Mouse (Mus musculus) thymus, postnatal 4 days (tissue): ENCODE measurements around the gene Ctdspl2.
"Not testable (repeated sequence)": the region's sequence is repeated elsewhere in the genome, so short reads cannot be mapped to it uniquely, and the experiment has no call there.

Experiments used
- DNase-seq: peaks from one replicate; pipeline ENCODE4 v3.0.0; 2021

Ctdspl2 gene

DNA sequence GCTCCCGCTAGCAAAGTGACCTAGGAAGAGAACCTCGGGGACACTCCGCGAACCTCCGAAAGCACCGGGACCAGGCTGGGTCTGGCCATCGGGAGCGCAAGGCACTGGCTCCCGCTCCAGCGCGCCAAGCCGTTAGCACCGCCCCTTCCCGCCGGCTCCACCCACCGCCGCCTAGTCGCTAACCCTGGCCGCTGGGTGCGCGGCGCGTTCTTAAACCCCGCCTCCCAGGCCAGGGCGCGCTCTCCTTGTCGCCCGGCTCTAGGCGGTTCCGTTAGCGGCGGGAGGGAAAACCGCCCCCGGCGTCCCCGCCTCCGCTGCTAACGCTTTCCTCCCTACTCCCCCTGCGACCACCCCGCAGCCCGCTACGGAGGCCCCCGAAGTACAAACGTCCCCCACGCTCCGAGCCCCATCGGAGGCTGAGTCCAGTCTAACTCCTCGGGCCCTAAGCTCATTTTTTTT, at the start of gene Ctdspl2, which contains the start of gene Mageb3:
Ctdspl2 (plus strand) TSS at position 237 of the 459 bp plus-strand sequence.
Mageb3 (minus strand) TSS at position 328 of the 459 bp plus-strand sequence.
- peak; percentile 99 for DNase-seq

DNA sequence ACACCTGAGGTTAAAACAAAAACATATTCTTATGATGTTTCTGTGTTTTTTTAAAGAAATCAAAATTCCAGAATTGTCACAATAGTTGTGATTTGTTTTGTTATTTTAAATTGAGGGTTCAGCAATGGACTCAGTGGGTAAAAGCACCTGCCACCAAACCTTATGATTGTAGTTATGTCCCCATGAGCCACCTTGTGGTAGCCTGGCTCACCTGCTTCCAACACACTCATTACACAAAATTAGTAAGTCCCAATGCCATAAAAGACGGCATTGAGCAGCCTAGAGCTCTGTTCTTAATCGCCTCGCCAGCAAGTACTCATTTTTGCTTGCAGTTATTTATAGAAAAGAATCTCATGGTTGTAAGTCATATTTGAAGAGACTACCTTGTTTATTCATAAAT, 45.8 kb upstream of the Ctdspl2 start:
- peak; percentile 10 for DNase-seq

DNA sequence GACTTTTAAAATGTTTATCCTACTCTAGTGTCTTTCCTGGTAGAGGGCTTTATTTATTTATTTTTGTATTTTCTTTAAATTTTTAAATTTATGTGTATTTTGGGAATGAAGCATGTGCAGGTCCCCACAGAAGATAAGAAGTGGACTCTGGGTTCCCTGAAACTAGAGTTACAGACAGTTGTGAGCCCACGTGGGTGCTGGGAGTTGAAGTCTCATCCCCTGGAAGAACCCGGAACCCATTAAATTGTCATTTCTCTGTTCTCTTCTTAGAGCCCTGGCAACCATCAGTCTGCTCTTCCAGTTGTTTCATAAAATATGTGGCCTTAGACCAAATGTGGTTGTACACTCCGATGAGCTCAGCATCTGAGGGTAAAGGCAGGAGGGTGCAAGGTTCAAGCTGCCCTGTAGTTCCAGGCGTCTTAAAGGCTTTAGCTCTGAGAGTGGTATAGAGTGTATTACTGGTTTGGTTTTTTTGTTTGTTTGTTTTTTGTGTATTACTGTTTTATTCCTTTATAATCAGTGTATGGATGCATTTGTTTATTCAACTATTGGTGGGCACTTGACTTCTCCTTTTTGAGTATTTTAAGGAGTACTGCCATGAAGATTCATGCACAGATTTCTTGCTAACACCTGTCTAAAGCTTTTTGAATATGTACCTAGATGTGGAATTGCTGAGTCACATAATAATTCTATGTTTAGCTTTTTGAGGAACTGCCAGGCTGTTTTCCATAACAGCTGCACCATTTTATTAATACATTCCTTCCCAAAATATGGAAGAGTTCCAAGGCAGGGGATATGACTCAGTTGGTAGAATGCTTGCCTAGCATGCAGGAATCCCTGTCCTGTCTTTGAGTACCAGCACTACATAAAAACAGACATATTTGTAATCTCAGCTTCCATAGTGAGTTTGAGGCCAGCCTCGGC, 39.5 kb upstream of the Ctdspl2 start:
- no peak for DNase-seq

DNA sequence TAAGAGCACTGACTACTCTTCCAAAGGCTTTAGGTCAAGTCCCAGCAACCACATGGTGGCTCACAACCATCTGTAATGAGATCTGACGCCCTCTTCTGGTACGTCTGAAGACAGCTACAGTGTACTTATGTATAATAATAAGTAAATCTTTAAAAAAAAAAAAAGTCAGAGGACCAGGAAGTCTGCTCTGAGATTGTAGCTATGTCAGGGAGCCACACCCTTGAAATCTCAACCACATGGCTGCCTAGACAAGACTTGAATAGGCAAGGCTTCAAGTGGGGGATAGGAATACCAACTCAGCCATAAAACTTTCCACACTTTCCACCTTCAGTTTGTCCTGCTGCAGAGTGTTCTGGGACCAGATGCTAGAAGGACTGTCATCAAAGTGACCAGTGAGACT, 18.2 kb upstream of the Ctdspl2 start:
- DNase-seq = not testable (repeated sequence)

DNA sequence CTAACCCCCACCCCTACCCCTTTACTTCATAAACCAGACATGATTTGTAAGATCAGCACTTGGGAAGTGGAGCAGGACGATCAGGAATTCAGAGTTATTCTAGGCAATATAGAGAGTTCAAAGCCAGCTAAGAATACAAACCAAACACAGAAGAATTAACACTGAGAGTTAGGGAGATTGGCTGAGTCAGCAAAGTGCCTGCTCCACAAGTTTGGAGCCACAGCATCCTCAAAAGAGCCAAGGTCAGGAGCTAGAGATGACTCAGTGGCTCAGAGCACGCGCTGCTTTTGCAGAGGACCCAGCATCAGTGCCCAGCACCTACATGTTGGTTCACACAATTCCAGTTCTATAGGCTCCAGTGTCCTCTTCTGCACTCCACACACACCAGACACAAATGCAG, 12.4 kb upstream of the Ctdspl2 start:
- no peak for DNase-seq

DNA sequence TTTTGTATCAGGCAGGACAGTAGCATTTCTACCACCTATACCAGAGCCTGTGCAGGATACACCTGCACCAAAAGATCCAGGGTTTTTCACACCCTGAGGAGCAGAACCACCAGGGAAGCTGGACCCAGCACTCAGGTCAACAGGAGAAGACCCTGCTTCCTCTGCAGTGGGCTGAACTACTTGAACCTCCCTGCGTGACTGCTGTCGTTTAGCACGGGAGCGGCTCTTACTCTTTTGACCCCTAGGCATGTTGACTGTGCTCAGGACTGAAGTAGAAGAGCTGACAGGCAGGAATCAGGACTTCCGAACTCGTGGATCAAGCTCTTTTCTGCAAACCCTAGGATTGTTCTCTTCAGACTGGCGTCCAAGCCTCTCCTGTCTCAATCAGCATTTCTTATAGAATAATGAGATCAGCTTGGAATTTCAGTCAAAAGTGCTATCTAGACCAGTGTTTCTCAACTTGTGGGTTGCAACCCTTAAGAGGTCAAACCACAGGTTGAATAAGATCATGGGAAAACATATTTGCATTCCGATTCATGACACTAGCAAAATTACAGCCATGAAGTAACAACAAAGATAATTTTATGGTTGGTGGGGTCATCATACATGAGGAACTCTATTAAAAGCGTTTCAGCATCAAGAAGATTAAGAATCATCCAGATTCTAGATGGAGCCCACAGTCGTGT, 687 bp upstream of the Ctdspl2 start:
- peak; percentile 15 for DNase-seq

DNA sequence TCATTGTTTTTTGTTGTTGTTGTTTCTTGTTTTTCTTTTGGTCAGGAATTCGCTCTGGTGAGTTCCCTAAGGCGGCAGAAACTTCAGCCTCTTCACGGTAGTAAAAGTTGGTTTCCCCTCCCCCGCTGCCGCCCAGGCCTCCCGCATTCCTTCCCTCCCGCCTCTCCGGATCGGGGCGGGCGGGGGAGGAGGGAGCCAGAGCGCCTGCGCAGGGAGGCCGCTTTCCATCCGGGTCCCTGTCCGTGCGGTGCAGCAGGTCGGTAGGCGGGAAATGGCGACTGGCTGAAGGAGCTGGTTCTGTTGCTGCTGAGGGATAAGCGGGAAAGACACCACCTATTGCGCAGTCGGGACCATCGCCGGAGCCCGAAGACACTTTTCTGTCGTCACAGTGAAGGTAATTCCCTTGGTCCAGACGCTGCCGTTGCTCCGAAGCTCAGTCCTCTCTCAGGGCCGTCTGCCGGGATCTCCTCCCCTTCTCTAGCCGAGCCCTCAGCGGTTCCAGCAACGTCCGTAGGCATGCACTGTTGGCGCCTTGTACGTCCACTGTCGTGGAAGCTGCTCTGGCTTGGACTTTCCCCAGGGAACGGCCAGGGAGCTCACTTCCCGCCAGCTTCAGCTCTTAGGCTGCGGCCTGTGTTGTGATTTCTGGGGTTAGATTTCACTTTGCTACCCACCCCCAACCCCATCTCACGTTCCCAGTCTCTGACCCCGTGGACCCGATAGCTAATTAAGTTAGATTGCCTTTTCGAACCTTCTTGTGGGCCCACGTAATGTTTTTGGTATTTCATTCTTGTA, 620 bp downstream of the Ctdspl2 start:
- DNase-seq = peak; percentile 96

DNA sequence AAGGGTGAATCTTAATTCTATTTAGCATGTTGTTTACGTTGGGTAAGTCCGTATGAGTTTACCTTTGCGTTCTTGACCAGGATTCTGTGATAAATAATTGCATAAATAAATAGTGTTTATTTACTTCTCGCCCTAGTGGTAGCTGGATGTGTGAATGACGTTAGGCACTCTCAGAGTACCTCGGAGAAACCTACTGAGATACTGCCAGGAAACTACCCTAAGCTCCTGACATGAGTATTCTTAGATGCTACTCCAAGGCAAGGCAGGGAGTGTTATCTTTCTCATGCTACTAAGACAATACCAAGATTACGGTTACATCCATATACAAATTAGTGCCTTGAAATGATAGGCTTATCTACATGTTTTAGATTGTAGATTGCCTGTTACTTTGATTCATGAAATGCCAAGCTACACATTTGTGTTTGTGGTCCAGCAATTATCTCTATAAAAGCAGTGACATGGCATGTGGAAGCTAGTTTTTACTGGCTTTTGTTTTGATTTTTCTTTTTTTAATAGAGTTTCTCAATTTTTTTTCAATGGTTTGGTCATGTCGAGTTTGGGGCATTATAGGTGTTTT, 1.5 kb downstream of the Ctdspl2 start:
- no peak for DNase-seq

DNA sequence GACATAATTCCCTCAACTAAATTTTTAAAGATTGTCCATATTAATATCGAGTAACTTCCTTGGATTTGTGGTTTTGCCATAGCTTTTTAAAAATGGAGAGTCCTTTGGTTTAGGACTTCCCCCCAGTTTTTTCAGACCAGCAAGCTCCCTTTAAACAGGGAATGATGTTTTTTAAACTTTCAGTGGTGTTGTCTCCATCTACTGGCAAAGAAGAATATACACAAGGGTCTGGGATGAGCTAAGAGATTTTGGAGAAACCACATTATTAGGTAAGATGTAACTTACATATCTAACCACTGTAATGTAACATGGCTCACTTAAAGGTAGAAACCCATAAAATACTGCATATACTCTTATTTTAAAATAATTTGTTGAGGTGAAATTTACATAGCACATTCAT, 39.9 kb downstream of the Ctdspl2 start:
- no peak for DNase-seq

DNA sequence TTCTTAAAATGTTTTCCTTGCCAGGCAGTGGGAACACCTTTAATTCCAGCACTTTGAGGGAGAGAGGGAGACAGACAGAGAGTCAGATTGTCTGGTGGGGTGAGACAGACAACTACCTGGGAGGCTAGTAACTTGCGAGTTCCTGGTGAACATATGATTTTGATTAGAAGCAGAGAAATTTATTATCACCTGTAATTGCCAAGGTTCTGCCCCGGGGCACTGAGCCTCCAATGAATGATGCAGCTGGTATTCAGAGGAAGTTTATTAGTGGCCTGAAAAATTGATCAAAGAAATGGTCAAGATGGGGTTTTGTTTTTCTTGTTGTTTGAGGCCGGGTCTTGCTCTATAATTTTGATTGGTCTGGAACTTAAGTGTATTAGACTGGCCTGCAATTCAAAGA, 53.0 kb downstream of the Ctdspl2 start:
- DNase-seq = no peak

DNA sequence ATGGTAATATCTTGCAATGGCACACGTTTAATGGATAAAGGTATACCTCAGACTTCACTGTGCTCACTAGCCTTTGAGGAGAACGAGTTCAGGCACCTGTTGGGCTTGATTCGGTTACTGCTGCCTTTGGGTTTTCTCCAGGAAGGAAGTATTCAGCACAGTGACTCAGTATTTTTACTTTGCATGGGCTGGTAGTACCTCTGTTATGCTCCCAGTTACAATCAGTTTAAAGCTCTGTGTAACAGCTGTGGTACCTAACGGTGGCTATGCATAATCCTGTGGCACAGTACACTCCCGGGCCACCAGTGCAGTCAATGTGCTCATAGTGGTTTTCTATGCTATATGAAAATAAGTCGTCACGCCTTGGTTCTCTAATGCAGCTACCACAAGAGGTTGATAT, 55.6 kb downstream of the Ctdspl2 start:
- DNase-seq = no peak

DNA sequence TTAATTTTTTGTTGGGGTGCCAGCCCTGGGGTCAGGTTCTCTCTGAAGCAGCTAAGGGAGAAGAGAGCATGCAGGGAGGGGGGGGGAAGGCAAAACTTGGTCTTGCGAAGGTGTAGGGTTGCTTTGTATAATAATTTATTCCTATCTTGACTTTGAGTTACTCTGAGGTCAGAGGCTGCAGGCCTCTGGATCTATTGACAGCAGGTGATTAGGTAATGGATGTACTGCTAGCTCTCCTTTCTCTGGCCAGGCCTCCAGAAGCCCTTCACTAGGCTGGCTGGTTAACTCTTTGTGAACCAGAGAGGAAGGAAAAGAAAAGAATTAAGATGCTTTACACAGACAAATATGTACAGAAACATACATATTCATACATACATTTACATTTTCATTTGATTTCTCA, 62.9 kb downstream of the Ctdspl2 start:
- DNase-seq = no peak

DNA sequence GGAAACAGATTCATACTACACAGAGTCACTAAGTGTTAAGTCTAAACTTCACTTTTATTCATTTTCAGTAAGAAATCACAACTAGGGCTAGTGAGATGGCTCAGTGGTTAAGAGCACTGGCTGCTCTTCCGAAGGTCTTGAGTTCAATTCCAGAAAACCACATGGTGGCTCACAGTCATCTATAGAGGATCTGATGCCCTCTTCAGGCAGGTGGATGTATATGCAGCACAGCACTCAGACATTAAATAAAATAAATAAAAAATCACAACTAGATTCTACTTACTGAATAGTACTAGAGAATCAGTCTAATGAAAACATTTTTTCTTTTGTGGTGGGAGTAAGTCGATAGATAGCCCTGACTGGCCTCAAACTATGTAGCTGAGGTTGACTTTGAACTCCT, 66.5 kb downstream of the Ctdspl2 start:
- DNase-seq = no peak

DNA sequence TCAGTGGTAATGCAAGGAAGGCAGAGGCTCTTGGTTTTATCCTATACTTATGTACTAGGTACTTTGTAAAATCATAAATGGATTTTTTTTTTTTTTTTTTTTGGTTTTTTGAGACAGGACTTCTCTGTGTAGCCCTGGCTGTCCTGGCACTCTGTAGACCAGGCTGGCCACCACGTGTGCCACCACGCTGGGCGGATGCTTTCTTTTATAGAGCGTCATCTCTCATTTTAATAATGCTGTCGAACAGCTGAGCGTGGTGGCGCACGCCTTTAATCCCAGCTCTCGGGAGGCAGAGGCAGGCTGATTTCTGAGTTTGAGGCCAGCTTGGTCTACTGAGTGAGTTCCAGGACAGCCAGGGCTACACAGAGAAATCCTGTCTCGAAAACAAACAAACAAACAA, 71.3 kb downstream of the Ctdspl2 start:
- DNase-seq = not testable (repeated sequence)

DNA sequence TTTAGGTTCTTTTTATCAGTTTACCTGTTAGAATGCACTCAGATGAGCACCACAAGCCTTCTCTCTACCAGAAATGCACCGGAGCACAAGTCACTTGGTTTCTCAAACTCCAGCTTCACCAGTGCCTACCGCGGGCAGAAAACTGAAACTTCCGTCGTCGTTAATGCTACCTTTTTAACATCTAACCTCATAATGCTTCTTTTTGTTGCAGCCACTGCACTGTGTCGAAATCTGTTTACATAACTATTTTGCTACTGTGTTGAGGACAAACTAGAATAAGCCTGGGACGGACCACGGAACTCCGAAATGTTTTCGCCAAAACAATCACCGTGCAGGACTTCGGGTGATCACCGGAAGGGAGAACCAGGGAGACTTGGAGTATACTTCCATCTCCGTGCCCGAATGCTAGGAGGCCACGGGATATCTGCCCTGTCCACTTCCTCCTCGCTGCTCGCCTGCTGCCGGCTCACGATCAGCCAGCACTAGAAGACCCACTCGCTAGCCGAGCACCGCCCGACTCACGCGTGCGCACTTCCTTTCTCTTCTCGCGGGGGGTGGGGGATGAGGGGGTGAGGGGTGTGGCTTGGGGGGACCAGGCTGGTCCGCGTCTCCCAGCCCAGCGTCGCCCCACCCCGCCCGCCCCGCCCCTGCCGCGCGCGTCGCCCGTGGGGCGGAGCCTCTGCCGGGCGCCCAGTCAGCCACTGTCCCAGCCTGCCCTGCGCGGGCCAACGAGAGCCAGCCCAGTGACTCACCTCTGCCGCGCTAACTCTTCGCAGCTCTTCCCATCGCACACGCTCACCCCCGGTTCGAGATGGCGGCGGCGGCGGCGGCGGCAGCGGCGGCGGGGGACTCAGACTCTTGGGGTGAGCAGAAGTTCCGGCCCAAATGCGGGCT, 72.3 kb downstream of the Ctdspl2 start, which contains the start of gene Eif3j1:
Eif3j1 (plus strand) TSS at position 685 of the 894 bp plus-strand sequence.
- peak; percentile 91 for DNase-seq

DNA sequence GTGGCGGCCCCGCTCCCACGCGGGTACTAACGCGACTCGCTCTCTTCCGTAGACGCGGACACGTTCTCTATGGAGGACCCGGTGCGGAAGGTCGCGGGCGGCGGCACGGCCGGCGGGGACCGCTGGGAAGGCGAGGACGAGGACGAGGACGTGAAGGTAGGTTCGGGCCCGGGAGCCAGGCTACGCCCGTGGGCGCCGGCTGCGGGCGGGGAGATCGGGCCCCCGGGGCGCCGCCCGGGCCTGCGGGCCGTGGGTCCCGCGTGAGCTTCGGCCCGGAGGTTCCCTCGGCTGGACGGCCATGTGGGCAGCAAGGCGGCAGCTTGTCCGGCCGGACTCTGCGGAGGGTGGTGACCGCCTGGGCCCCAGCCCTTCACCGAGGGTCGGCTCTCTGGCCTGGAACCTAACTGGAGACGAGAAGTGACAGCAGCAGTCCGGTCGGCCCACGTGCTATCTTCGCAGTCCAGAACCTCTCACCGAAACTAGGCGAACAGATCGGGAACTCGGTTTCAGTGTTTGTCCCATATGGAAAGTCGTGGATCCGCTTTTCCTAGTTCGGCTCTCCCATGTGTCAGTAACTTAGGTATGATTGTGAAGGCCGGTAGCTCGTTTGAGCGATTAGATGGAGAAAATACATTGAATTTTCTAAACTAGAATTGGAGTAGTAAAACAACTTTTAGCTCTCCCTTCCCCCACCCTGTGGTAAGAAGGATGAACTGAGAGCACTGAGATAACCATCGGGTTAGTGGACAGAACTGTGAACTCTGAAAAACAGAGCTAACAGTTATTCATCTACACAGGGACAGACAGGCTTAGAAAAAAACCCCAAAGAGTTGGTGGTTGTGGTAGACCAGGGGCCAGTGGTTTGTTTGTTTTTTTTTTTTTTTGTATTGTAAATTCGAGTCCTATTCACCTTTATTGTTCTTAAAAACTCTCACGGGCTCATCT, 73.2 kb downstream of the Ctdspl2 start:
- no peak for DNase-seq

DNA sequence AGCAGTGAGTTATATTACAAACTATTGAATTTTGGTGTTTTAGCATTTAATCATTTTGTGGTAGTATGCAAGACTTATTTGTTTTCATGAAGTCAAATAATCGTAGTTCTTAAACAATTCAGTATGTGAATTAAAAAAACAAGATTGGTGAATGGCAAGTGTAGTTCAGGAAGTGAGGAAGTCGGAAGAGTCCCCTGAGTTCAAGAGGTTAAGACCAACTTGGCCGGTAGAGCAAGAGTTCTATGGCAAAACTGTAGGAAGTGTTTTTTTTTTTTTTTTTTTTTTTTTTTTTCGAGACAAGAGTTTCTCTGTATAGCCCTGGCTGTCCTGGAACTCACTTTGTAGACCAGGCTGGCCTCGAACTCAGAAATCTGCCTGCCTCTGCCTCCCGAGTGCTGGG, 76.2 kb downstream of the Ctdspl2 start:
- DNase-seq = no peak

DNA sequence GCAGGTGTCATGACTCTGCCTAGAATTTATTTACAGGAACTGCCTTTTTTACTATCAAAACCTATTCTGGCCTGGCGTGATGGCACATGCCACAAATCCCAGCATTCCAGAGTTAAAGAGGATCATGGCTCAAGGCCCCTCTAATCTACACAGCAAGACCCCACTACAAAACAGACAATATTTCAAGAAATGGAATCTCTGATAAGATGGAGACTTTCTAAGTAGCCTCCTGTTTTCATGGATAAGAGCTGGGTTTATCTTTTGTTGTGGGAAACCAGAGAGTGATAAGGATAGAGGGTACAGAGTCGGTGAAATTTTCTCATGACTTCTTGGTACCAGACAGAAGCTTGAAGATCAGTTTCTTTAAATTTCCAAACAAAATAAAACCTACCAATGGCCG, 80.3 kb downstream of the Ctdspl2 start:
- DNase-seq = no peak

DNA sequence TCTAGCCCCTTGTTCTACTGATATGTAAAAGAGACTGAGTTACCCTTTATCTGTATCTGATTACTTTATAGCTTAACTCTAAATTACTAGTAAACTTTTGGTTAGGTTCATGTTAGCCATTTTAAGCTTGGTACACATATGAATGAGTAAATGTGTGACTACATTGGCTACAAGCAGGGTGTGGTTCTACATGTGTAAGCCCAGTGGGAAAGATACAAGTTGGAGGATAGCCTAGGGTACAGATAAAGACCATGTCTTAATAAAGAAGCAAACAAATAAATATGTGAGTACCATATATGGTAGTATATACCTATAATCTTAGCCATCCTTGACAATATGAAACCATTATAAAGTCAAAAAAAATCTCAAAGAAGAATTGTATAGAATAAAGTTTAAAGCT, 88.1 kb downstream of the Ctdspl2 start:
- no peak for DNase-seq

DNA sequence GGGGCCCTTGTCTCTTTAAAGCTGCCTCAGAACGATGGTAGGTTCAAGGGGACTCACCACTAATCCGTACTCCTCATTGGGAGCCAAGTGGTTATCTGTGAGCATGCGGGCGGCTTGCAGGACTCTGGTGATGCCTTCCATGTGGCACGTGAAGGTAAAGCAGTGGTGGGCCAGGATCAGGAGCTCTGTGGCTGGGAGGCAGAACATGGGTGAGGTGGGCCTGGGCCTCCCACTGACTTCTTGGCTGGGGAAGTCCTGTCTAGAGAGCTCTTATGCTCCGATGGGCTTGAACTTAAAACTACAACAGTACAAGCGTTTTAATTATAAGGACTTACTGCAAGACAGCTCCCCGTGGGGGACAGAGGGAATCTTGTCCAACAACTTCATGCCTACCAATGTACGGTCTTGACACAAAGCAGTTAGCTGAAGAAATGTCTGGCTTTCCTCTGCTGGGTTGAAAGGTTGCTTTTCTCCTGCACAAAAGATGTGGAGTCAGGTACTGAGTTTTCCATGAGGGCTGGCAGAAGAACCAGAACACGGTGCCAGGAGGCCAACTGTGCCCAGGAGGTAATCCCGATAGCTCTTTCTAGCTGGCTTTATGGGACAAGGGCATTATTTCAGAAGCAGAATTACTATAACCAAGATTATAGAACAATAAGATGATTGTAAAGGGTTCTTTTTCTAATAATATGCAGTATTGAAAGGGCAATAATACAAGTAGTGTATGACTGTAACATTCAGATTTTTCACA, 103.7 kb downstream of the Ctdspl2 start:
- no peak for DNase-seq
